Mouse (Mus musculus) c-Kit-positive CD71-positive TER-119-negative erythroid progenitor cells, embryonic 14.5 days (primary cell): ENCODE results near the gene Rgr.
A peak's percentile ranks its signal among the peaks of the same experiment; 100 is the strongest.

ENCODE experiments used
- DNase-seq: peaks from one replicate; pipeline ENCODE4 v3.0.0-alpha.2; 2013; ENCODE audit warnings: low read depth

The Rgr gene

DNA sequence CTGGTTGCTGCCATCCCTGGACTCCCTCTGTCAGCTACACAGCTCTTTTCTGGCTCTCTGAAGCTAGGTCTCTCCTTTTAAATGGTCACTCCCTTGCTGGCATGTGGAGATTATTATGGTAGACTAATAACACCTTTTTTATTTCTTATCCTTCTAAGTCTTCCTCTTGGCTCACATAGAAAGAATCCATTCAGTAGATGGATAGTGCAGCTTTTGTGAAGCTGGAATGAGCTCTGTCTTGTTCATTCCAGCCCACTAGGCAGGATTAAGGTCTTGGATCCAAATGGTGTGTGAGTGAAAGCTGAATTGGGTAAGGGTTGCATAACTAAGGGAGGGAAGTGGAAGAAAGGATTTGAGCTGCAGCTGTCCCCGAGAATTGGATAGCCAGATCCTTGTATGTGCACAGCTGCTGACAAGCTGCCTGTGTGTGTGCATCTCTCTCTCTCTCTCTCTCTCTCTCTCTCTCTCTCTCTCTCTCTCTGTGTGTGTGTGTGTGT, at the start of gene Rgr:
Rgr (minus strand) TSS at position 51 of the 497 bp plus-strand sequence.
- no peak for DNase-seq

DNA sequence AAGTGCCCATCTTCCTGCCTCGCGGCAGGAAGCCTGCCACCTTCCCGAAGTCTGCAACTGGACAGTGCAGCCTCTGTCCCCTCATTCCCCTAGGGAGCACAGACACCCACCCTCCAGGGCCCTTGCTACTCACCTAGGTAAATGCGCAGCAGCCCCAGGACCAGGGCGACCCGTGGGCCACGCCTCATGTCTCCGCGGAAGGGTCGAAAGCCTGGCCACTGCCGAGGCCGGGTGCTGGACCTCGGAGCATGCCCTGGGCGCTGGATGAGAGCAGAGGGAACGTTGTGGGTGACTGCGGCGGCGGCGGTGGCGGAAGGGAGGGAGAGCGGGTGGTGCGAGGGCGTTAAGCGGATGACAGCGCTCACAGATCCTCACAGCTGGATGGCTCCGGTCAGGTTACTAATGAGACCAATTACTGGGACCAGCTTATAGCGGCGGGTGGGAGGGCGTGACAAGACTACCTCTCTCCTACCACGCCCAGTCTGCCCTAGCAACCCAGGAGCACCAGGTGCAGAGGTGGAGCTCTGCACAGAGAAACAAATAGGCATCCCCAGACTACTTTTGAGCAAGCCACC, 49.3 kb upstream of the Rgr start, which contains the start of gene Cdhr1:
Cdhr1 (minus strand) TSS at position 392 of the 575 bp plus-strand sequence.
- no peak for DNase-seq

GRCm38 (mm10) chr14:37095556-37095955, 46.8 kb upstream of the Rgr start:
- no peak for DNase-seq

DNA sequence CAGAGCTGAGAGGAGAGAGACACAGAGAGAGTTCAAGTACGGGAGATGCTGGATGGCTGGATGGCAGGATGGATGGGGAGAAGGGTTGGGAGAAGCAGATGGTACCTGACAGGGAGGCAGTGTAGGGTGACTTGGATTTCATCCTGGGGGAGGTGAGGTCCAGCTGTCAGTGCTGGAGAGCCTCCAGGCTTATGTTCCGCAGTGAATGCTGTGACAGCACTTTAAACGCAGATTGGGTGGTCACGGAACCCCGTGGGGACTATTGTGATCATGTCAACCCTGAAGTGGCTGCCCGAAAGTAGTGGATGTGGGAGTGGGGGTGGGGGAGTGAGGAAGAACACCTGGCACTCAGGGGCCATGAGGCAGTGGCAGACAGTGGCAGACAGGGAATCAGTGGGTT, 45.7 kb upstream of the Rgr start:
- DNase-seq = no peak

DNA sequence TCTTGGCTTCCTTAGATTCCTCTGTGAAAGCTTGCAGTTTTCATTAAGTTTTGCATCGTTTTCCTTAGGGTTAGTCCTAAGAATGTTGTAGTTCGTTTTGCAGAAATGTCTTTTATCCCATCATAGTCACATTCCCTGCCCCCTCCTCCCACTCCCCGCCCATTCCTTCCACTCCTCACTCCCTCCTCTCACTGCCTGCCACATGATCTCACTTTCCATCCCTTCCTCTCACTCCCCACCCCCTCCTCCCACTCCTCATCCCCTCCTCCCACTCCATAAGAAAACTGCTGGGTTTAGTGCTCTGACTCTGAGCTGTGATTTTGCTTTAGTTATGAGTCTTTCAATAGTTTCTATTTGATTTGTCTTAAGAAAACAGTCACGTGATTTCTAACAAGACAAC, 35.0 kb upstream of the Rgr start:
- no peak for DNase-seq

DNA sequence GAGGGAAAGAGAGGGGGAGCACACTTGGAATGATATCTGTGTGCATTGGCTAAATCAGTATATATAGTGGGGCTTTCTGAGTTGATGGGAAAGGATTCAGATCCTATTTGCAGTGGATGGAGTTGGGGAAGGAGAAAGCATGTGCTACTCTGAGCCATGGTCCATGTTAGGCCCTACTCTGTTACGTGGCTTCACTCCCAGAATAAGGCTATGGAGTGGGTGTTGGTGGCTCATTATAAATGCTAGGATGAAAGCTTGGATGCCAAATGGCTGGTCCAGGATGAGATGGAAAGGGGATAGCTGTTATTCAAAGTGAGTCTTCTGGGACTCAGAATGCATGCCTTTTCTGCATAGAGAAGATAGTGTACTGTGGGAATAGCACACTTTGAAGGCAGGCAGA, 32.0 kb upstream of the Rgr start:
- no peak for DNase-seq

- DNase-seq = peak; percentile 15
Observed at GRCm38 (mm10) chr14:37068516-37068915, 19.8 kb upstream of the Rgr start.

DNA sequence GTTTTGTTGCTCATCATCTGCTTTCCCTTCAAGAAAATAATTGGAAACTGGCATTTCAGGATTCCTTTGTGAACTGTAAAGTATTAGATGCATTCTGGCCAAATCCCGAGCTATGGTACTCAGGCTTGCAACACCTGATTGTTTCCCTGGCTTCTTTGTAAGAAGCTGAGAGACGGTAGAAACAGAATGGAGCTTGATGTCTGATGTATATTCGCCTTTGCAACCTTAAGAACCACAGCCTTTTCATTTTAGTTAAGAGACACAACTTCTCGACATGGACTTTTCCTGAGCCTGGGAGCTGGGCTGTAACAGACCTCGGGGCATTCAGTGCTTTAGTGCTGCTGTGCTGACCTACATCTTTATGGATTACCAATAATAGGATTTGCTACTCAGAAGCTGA, 18.9 kb upstream of the Rgr start, which contains the start of gene Lrit2:
Lrit2 (plus strand) TSS at position 301 of the 400 bp plus-strand sequence.
- DNase-seq = no peak

GRCm38 (mm10) chr14:37066636-37067035, 17.9 kb upstream of the Rgr start:
- no peak for DNase-seq

GRCm38 (mm10) chr14:37064849-37065248, 16.1 kb upstream of the Rgr start:
- DNase-seq = no peak

- DNase-seq = no peak
Observed at GRCm38 (mm10) chr14:37034432-37034831, 14.3 kb downstream of the Rgr start.

- DNase-seq = peak; percentile 11
Observed at GRCm38 (mm10) chr14:37033241-37033640, 15.5 kb downstream of the Rgr start.

DNA sequence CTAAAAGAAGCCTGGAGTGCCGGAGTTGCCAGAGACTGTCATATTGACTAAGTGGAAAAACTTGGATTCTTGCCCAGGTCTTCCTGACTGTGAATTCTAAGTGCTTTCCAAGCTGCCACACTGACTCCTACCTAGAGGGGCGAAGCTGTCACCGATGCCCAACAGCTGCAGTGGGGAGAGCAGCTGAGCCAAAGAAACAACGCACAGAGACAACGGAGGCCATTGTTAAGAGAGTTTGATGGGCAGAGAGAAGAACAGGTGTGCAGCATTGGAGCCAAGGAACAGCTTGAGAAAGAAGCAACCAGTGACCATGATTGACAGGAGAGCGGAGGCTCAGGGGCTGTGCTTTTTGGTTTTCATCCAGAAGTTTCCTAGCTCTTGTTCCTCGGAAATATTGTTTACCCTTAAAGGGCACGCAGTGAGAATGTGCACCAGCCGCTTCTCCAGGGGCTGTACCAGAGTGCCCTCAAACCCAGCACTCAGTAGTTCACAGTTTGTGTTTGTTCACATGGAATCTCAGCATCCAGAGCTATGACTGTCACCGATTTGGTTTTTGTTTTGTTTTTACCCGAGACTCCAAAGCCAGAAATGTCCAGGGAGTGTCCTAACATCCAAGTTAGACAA, 16.2 kb downstream of the Rgr start:
- DNase-seq = no peak

DNA sequence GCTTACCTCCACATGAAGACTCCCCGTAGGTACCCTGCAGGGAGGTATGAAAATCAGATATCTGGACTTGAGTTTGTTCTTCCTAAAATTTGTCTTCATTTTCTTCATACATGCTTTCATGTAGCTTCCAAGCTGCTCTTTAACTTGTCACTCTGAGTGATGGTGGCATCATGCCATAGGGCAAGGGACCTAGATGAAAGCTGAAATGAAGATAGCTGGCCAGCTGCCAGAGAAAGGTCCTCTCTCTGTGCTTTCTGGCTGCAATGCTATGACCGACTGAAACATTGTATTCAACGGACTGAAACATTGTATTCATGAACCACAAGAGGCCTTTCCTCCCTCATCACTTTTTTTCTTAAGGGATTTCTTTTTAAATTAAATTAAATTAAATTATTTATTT, 20.2 kb downstream of the Rgr start:
- DNase-seq = no peak

DNA sequence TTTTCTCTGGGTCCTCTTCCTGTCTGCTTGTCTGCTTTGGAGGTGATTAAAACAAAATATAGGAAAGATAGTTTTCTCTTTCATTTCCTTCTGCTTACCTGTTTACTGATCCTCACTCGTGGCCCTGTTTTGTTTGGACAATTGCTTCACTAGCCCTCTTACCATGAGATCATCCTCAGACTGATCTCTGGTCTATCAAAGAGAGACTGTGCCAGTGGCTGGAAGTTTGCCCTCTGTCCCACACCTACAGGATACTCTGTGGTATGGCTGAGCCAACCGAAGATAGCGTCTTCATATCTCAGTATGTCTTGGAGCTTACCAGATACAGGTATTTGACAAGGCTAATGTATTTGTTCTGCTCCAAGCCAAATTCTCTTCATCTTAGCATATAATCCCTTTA, 20.8 kb downstream of the Rgr start:
- DNase-seq = no peak

DNA sequence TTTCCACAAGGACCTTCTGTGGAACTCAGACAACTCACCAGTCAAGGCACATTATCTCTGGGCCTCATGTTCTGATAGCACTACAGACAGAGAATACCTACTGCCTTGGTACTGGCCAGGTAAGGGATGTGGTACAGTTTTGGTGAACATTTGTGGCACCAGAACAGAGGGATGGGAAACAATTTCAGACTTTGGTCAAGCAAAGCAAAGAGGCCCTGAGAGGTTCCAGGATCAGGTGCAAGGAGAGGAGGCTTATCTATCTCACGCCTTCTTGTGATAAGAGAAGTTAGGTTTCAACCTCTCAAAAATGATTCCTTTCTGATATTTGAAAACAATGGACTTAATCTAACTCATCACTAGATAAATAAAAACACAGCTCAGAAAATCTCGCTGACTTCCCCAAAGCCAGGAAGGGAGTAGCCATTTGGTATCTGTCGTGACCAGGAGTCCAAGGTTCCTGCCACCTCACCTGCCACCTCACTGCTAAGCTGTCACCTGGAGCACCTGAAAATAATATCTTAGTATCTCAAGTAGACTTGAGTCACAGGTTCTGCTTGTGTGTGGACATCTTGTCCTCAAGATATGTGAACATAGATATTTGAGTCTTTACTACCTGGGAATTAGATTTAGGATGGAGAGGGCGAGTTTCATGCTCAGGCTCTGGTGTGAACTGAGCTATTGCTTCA, 21.4 kb downstream of the Rgr start:
- no peak for DNase-seq

GRCm38 (mm10) chr14:37015894-37016293, 32.9 kb downstream of the Rgr start:
- no peak for DNase-seq

DNA sequence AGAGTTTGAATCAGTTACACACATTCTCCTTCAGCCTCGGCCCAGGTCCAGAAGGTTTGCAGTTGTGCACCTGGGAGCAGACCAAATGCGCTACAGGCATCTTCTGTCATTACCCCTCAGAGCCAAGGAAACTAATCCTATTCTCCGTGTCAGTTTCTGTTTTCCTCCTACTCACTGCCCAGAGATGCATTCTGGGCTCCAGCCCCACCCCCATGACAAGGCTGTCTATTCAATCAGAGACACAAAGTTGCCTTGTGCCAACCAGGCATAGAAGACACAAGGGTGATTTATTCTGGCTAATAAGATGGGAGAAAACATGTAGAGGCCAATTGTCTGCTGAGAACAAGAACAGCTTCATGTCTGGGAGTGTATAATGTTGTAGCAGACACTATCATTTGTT, 35.1 kb downstream of the Rgr start:
- DNase-seq = no peak

GRCm38 (mm10) chr14:37009686-37010085, 39.1 kb downstream of the Rgr start:
- no peak for DNase-seq

DNA sequence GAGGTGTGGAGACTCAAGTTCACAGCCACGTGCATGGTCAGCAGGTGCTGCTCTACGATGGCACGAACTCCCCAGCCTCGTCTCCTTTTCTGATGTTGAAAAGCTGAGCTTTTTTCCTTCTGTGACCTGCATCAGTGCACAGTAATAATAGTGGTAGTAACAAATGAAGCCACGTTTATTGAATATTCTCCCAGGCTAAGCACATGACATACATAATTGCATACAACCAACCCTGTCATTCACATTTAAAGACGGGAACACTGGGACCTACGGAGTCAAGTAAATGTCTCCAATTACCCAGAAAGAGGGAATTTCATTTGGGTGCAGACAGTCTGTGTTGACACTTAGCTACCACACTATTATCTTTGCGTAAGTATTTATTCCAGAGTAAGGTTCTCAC, 42.3 kb downstream of the Rgr start:
- DNase-seq = no peak

GRCm38 (mm10) chr14:37005865-37006264, 42.9 kb downstream of the Rgr start:
- no peak for DNase-seq

GRCm38 (mm10) chr14:37003431-37004095, 45.2 kb downstream of the Rgr start:
- no peak for DNase-seq

GRCm38 (mm10) chr14:37002852-37003251, 45.9 kb downstream of the Rgr start:
- DNase-seq = no peak
